Mouse (Mus musculus): ENCODE results near the gene Ramp2. TPM values are rescaled to one million over a fixed set of nuclear protein-coding genes. Genes with fewer than 3 reads are reported as not detected.
A peak's percentile ranks its signal among the peaks of the same experiment; 100 is the strongest.

Ramp2 gene
- polyA plus RNA-seq, 1 experiment = 710 TPM

DNA sequence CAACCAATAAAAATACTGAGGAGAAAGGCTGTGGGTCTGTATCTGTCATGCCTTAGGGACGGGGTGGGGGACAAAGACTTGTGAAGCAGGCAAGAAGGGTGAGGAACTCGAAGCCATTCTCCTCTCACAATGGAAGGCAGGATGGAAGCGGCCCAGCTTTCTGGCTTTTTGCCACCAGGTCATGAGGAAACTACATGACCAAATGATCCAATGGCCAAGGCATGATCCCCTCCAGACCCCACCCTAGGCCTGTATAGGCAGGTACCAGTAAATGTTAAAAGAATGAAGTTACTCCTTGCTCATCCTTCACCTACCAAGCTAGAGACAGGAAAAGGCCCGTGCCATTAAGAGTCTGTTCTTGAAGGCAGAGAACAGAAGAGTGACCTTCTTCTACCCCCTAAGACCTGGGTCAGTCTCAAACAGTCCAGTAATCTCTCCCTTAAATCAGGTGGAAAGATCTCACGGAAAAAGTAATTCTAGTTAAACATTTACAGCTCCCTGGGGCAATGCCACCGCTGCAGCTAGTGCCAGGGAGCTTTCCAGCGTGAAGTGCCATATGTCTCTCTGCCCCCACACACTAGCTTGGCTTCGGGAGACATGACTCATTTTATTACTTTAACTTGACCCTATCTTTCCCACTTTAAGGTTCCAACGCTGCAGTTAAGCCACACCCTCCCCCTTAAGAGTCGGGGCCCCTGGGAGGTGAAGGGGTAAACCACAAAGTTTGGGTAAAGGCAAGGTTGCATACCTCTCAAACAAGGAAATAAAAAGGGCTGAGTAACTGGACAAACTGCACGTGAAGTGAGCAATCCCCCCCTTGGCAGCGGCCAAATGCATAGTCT is 31.8 kb downstream of the Ramp2 start:
- WGBS = 46% methylated on average over 12 of the region's 12 CpGs

DNA sequence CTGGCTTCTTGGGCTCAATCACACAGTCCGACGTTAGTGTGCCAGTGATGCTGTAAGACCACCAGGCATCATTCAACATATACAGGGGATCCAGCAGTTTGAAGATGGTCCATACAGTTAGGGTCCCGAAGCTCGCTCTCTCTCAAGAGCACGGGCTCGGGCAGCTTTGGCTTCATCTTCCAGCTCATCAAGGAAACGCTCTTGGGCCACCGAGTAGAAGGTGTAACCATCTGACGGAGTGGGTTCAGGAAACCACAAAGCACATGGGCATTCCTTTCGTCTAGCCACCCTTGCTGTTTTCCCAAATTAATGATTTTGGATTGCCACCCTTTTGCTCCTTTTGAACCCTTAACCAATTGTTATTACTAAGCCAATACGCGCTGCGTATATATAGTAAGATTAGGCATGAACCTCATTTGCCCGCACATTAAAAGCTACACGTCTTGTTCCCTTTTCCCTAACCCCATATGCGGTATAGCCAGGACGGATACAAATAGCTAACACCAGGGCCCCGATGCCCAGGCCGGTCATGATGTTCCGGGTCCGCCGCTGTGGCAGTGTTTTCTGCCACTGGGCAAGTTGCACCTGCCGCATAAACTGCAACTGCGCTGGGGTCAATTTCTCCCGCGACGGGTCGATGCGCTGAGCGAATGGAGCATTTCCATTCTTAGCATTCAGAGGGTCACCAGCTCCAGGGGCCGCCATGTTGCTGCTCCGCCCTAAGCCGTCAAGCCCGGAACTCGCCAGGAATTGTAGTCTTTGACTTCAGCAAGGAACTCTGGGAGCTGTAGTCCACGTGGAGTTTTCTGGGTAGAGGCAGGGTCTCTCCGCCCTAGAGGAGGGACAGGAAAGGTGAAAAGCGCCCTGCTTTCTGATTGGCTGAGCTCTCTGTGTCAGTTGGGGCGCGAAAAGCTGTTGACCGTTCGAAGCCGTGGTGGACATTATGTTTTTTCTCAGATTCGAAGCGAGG is 32.7 kb downstream of the Ramp2 start, which contains the start of the genes Cntd1 and Coa3:
Cntd1 (plus strand) TSS at position 790 of the 970 bp plus-strand sequence.
Coa3 (minus strand) TSS at position 892 of the 970 bp plus-strand sequence.
- WGBS = 7% methylated on average over 45 of the region's 45 CpGs
- peak; percentile 82 for DNase-seq

More for the DNA sequence above, 31.8 kb downstream of the Ramp2 start:
- peaks cover 9% of the 10 kb centered on the region; the same call in 1 of the 2 replicates for H3K4me1 ChIP-seq (ENCODE audit: control insufficient read depth, insufficient read depth, low read length)
- peak overlapping the region; percentile 97 for H3K4me3 ChIP-seq (replicated peaks; ENCODE audit: extremely low read depth, low read depth, low read length)
- no peak for DNase-seq
- TF ChIP-seq POLR2A (IDR thresholded peaks at IDR 0.05; ENCODE audit: borderline replicate concordance, extremely low read depth, low read depth, low read length) (no peak), CTCF (IDR thresholded peaks at IDR 0.05; ENCODE audit: insufficient read depth, low read length) (no peak)

DNA sequence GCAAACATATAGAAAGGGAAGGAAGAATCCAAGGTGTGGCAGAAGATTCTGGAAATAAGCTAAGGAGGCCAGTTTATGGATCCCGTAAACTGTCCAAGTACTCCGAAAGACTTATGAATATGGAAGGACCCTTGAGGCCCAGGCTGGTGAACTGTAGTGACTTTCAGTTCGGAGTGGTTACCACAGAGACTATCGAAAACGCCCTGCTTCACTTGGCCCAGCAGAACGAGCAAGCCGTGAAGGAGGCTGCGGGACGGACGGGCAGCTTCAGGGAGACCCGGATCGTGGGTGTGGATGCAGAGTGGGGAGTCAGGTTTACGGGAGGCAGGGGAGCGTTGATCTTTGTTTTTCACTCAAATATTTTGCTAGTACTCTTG is 33.4 kb downstream of the Ramp2 start:
- WGBS = 58% methylated on average over 14 of the region's 14 CpGs

More for the DNA sequence above, 32.7 kb downstream of the Ramp2 start, which contains the start of the genes Cntd1 and Coa3:
- Histone ChIP-seq H3K4me1 (ENCODE audit: control insufficient read depth, insufficient read depth, low read length) (peaks cover 9% of the 10 kb centered on the region; the same call in 1 of the 2 replicates), H3K4me3 (replicated peaks; ENCODE audit: extremely low read depth, low read depth, low read length) (peak within 1 kb of the TSS; percentile 97)
- TF ChIP-seq CTCF (IDR thresholded peaks at IDR 0.05; ENCODE audit: insufficient read depth, low read length) = no peak
- TF ChIP-seq POLR2A (IDR thresholded peaks at IDR 0.05; ENCODE audit: borderline replicate concordance, extremely low read depth, low read depth, low read length) = peak; percentile 84; the same call in 1 of the 2 replicates

DNA sequence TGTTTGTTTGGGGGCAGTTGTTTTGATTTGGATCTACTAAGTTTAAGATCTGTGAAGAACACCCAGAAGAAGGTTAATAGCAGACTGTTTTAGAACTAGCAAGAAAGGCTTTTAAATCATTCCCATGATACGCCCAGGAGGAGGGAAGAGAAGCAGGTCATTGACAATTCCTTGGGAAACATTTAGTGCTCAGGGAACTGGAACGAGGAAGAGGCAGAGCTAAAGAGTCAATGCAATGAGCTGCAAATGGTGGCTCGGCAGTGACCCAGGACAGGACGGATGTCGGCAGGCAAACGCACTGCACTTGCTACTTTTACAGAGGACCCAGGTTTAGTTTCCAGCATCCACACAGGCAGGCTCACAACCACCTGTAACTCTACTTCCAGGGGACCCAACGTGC is 35.0 kb downstream of the Ramp2 start:
- H3K4me3 ChIP-seq (replicated peaks; ENCODE audit: extremely low read depth, low read depth, low read length) = no peak overlapping the region
- TF ChIP-seq POLR2A (IDR thresholded peaks at IDR 0.05; ENCODE audit: borderline replicate concordance, extremely low read depth, low read depth, low read length) (no peak), CTCF (IDR thresholded peaks at IDR 0.05; ENCODE audit: insufficient read depth, low read length) (no peak)
- DNase-seq = no peak
- WGBS = 51% methylated on average over 7 of the region's 7 CpGs
- peaks cover 9% of the 10 kb centered on the region; the same call in 1 of the 2 replicates for H3K4me1 ChIP-seq (ENCODE audit: control insufficient read depth, insufficient read depth, low read length)

More for the DNA sequence above, 33.4 kb downstream of the Ramp2 start:
- peak overlapping the region; percentile 31 for H3K4me3 ChIP-seq (replicated peaks; ENCODE audit: extremely low read depth, low read depth, low read length)
- no peak for TF ChIP-seq CTCF (IDR thresholded peaks at IDR 0.05; ENCODE audit: insufficient read depth, low read length)
- no peak for TF ChIP-seq POLR2A (IDR thresholded peaks at IDR 0.05; ENCODE audit: borderline replicate concordance, extremely low read depth, low read depth, low read length)
- peak; percentile 38 for DNase-seq
- peaks cover 9% of the 10 kb centered on the region; the same call in 1 of the 2 replicates for H3K4me1 ChIP-seq (ENCODE audit: control insufficient read depth, insufficient read depth, low read length)

DNA sequence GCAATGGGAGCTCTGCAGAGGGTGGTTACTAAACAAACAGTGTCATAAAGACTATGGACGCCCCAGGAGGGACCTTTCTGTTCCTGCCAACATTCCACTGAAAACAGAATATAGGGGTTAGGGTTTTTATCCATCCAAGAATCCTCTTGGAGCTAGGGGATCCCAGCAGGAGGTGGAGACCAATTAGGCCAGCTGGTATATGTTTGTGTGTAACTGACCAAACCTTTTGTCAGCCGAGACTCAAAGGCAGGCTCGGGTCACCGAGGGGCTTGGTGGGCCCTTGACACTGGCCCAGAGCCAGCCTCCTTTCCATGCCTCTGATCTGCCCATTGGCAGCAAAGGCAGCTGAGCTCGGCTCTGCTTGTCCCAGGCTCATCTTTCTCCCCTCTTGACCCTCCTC is 37.1 kb downstream of the Ramp2 start:
- H3K4me1 ChIP-seq (ENCODE audit: control insufficient read depth, insufficient read depth, low read length) = peaks cover 4% of the 10 kb centered on the region; the same call in 1 of the 2 replicates
- no peak for TF ChIP-seq CTCF (IDR thresholded peaks at IDR 0.05; ENCODE audit: insufficient read depth, low read length)
- no peak for TF ChIP-seq POLR2A (IDR thresholded peaks at IDR 0.05; ENCODE audit: borderline replicate concordance, extremely low read depth, low read depth, low read length)
- no peak for DNase-seq
- WGBS = 38% methylated on average over 5 of the region's 5 CpGs
- no peak overlapping the region for H3K4me3 ChIP-seq (replicated peaks; ENCODE audit: extremely low read depth, low read depth, low read length)

DNA sequence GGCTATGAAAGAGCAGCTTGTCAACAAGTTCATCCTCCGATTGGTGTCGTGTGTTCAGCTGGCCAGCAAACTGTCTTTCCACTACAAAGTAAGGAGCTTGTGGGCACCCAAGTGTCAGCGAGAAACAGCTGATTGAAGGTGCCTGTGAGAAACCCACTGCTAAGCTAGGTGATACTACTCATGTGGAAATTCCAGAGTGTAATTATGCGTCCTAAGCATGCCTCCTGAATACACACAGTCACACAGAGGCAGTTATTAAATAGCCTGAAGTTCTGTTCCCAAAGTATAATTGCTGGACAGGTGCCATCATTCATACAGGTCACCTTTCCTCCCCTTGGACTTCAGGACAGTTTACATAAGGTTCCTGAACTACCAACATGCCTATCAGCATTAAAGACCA is 38.0 kb downstream of the Ramp2 start:
- whole genome bisulfite sequencing = 65% methylated on average over 4 of the region's 4 CpGs
- H3K4me1 ChIP-seq (ENCODE audit: control insufficient read depth, insufficient read depth, low read length) = no peaks in the 10 kb centered on the region
- no peak for DNase-seq
- TF ChIP-seq CTCF (IDR thresholded peaks at IDR 0.05; ENCODE audit: insufficient read depth, low read length) = no peak
- no peak overlapping the region for H3K4me3 ChIP-seq (replicated peaks; ENCODE audit: extremely low read depth, low read depth, low read length)

DNA sequence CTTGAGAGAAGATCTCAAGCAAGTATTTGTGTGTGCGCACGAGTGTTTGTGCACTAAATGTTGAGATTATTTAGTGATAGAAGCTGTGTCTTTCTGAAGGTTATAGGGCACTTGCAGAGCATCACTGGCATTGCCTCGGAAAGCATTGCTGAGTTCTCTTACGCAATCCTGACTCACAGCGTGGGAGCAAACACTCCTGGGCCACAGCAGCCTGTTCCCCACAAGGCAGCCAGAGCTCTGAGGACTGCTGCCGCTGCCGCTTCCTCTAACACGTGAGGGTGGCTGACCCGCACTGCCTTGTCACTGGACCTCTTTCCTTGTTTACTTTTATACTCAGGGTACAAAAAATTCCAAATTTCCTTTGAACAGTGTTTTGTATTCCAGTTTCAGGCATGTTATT is 41.5 kb downstream of the Ramp2 start:
- TF ChIP-seq POLR2A (IDR thresholded peaks at IDR 0.05; ENCODE audit: borderline replicate concordance, extremely low read depth, low read depth, low read length) (peak; percentile 10; the same call in 1 of the 2 replicates), CTCF (IDR thresholded peaks at IDR 0.05; ENCODE audit: insufficient read depth, low read length) (no peak)
- Histone ChIP-seq H3K4me3 (replicated peaks; ENCODE audit: extremely low read depth, low read depth, low read length) (no peak overlapping the region), H3K4me1 (ENCODE audit: control insufficient read depth, insufficient read depth, low read length) (no peaks in the 10 kb centered on the region)
- no peak for DNase-seq
- WGBS = 45% methylated on average over 9 of the region's 9 CpGs

DNA sequence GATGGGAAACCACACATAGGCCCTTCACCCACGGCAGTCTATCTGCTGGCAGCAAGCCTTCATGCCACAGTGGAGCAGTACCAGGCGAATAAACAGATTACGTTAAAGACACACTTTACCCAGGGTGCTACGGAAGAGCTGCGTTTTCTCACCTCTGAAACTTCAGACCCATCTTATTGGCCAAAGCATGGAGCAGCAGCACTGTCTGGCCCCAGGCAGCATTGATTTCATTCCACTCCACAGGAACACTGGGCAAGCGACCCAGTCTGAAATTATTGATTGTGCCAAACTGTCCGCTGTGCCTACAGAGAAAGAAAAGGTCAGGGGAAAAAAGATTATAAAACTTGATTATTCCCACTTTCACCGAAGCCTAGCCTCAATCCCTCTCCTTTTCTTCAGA is 45.4 kb downstream of the Ramp2 start:
- Histone ChIP-seq H3K4me3 (replicated peaks; ENCODE audit: extremely low read depth, low read depth, low read length) (no peak overlapping the region), H3K4me1 (ENCODE audit: control insufficient read depth, insufficient read depth, low read length) (no peaks in the 10 kb centered on the region)
- no peak for TF ChIP-seq CTCF (IDR thresholded peaks at IDR 0.05; ENCODE audit: insufficient read depth, low read length)
- no peak for TF ChIP-seq POLR2A (IDR thresholded peaks at IDR 0.05; ENCODE audit: borderline replicate concordance, extremely low read depth, low read depth, low read length)
- DNase-seq = no peak
- 93% methylated on average over 8 of the region's 8 CpGs for WGBS

DNA sequence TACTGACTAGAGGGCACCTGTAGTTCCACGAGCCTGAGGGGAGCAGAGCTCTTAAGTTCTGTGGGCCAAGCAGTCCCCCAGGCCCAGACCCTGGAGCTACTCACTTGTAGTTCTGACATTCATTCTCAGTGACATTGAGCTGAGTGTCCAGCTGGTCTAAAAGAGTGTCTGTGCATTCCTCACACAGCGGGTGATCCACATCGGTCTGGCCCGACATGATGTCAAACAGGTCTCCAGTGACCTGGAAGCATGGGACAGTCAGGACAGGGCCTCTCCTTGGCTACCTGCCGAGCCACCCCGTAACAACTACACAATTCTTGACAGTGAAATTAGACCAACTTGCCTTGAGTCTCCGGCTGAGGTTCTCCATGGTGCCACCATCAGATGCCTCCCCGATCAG is 49.4 kb downstream of the Ramp2 start:
- no peak for TF ChIP-seq CTCF (IDR thresholded peaks at IDR 0.05; ENCODE audit: insufficient read depth, low read length)
- H3K4me1 ChIP-seq (ENCODE audit: control insufficient read depth, insufficient read depth, low read length) = no peaks in the 10 kb centered on the region
- 96% methylated on average over 8 of the region's 8 CpGs for WGBS

More for the DNA sequence above, 49.4 kb downstream of the Ramp2 start:
- H3K4me3 ChIP-seq (replicated peaks; ENCODE audit: extremely low read depth, low read depth, low read length) = no peak overlapping the region
- DNase-seq = no peak
